Mouse (Mus musculus): ENCODE measurements at regions not wholly inside any gene's neighbourhood (a gene's known extent, or its start where the extent isn't known, plus 50 kb on each side); places are given as distances from the start of the nearest gene placed in this dataset.
"Not testable (repeated sequence)": the region's sequence is repeated elsewhere in the genome, so short reads cannot be mapped to it uniquely, and the experiment has no call there.

- not testable (repeated sequence) for H3K4me1 ChIP-seq (replicated peaks; ENCODE audit: control insufficient read depth, insufficient read depth, low read length); H3K4me3 ChIP-seq (ENCODE audit: low read depth, low read length); H3K27me3 ChIP-seq (replicated peaks; ENCODE audit: control insufficient read depth, insufficient read depth, low read length); DNase-seq (ENCODE audit: low spot score); H3K27ac ChIP-seq (ENCODE audit: low read depth, low read length); H3K9ac ChIP-seq (ENCODE audit: low read depth, low read length); H3K36me3 ChIP-seq (ENCODE audit: control insufficient read depth, insufficient read depth, low read length); ATAC-seq (replicated peaks; ENCODE audit: low FRiP score); H3K9me3 ChIP-seq (ENCODE audit: control insufficient read depth, low read length); H3K4me2 ChIP-seq
- 71% methylated on average over 1 of the region's 1 CpGs for WGBS
Observed at GRCm38 (mm10) chr6:12876947-12877346, 127.7 kb upstream of the Thsd7a start.

- H3K4me3 ChIP-seq (ENCODE audit: low read depth, low read length): no peak overlapping the region
- H3K4me1 ChIP-seq (replicated peaks; ENCODE audit: control insufficient read depth, insufficient read depth, low read length): no peaks in the 10 kb centered on the region
- no peak overlapping the region for H3K27ac ChIP-seq (ENCODE audit: low read depth, low read length)
- no peak overlapping the region for H3K9ac ChIP-seq (ENCODE audit: low read depth, low read length)
- no peak for DNase-seq (ENCODE audit: low spot score)
- WGBS: 47% methylated on average over 4 of the region's 4 CpGs
- no peak for ATAC-seq (replicated peaks; ENCODE audit: low FRiP score)
- H3K4me2 ChIP-seq: no peak overlapping the region
- H3K27me3 ChIP-seq (replicated peaks; ENCODE audit: control insufficient read depth, insufficient read depth, low read length): no peaks in the 10 kb centered on the region
- H3K9me3 ChIP-seq (ENCODE audit: control insufficient read depth, low read length): no peaks in the 10 kb centered on the region
- H3K36me3 ChIP-seq (ENCODE audit: control insufficient read depth, insufficient read depth, low read length): no peaks in the 10 kb centered on the region
Observed at GRCm38 (mm10) chr6:12876366-12876765, 127.2 kb upstream of the Thsd7a start.

GRCm38 (mm10) chr6:12868251-12868650 is 119.0 kb upstream of the Thsd7a start:
- Histone ChIP-seq H3K36me3 (ENCODE audit: control insufficient read depth, insufficient read depth, low read length) (no peaks in the 10 kb centered on the region), H3K9me3 (ENCODE audit: control insufficient read depth, low read length) (no peaks in the 10 kb centered on the region), H3K9ac (ENCODE audit: low read depth, low read length) (no peak overlapping the region), H3K27me3 (replicated peaks; ENCODE audit: control insufficient read depth, insufficient read depth, low read length) (no peaks in the 10 kb centered on the region), H3K4me1 (replicated peaks; ENCODE audit: control insufficient read depth, insufficient read depth, low read length) (no peaks in the 10 kb centered on the region), H3K4me3 (ENCODE audit: low read depth, low read length) (no peak overlapping the region), H3K27ac (ENCODE audit: low read depth, low read length) (no peak overlapping the region), H3K4me2 (no peak overlapping the region)
- 81% methylated on average over 4 of the region's 4 CpGs for WGBS
- DNase-seq (ENCODE audit: low spot score) (no peak), ATAC-seq (replicated peaks; ENCODE audit: low FRiP score) (no peak)

- Histone ChIP-seq H3K36me3 (ENCODE audit: control insufficient read depth, insufficient read depth, low read length) (no peaks in the 10 kb centered on the region), H3K9me3 (ENCODE audit: control insufficient read depth, low read length) (no peaks in the 10 kb centered on the region), H3K27me3 (replicated peaks; ENCODE audit: control insufficient read depth, insufficient read depth, low read length) (no peaks in the 10 kb centered on the region), H3K4me1 (replicated peaks; ENCODE audit: control insufficient read depth, insufficient read depth, low read length) (no peaks in the 10 kb centered on the region), H3K4me3 (ENCODE audit: low read depth, low read length) (no peak overlapping the region), H3K27ac (ENCODE audit: low read depth, low read length) (no peak overlapping the region), H3K9ac (ENCODE audit: low read depth, low read length) (no peak overlapping the region), H3K4me2 (no peak overlapping the region)
- WGBS: 85% methylated on average over 1 of the region's 1 CpGs
- ATAC-seq (replicated peaks; ENCODE audit: low FRiP score) (no peak), DNase-seq (ENCODE audit: low spot score) (no peak)
Observed at GRCm38 (mm10) chr6:12852041-12852440, 102.8 kb upstream of the Thsd7a start.

GRCm38 (mm10) chr6:12835079-12835478 is 85.9 kb upstream of the Thsd7a start:
- not testable (repeated sequence) for H3K9ac ChIP-seq (ENCODE audit: low read depth, low read length); H3K27ac ChIP-seq (ENCODE audit: low read depth, low read length); H3K36me3 ChIP-seq (ENCODE audit: control insufficient read depth, insufficient read depth, low read length); H3K4me3 ChIP-seq (ENCODE audit: low read depth, low read length); H3K4me1 ChIP-seq (replicated peaks; ENCODE audit: control insufficient read depth, insufficient read depth, low read length); H3K4me2 ChIP-seq; ATAC-seq (replicated peaks; ENCODE audit: low FRiP score); H3K27me3 ChIP-seq (replicated peaks; ENCODE audit: control insufficient read depth, insufficient read depth, low read length); DNase-seq (ENCODE audit: low spot score); H3K9me3 ChIP-seq (ENCODE audit: control insufficient read depth, low read length)
- 88% methylated on average over 3 of the region's 3 CpGs for WGBS

GRCm38 (mm10) chr6:12833358-12833757 is 84.1 kb upstream of the Thsd7a start:
- ATAC-seq (replicated peaks; ENCODE audit: low FRiP score): no peak
- H3K36me3 ChIP-seq (ENCODE audit: control insufficient read depth, insufficient read depth, low read length): no peaks in the 10 kb centered on the region
- WGBS: 68% methylated on average over 5 of the region's 5 CpGs

GRCm38 (mm10) chr6:12831916-12832315 is 82.7 kb upstream of the Thsd7a start:
- DNase-seq (ENCODE audit: low spot score) (no peak), ATAC-seq (replicated peaks; ENCODE audit: low FRiP score) (no peak)
- H3K9ac ChIP-seq (ENCODE audit: low read depth, low read length): no peak overlapping the region
- H3K27me3 ChIP-seq (replicated peaks; ENCODE audit: control insufficient read depth, insufficient read depth, low read length): no peaks in the 10 kb centered on the region
- no peaks in the 10 kb centered on the region for H3K9me3 ChIP-seq (ENCODE audit: control insufficient read depth, low read length)
- H3K36me3 ChIP-seq (ENCODE audit: control insufficient read depth, insufficient read depth, low read length): no peaks in the 10 kb centered on the region
- H3K4me1 ChIP-seq (replicated peaks; ENCODE audit: control insufficient read depth, insufficient read depth, low read length): no peaks in the 10 kb centered on the region
- no peak overlapping the region for H3K4me2 ChIP-seq
- no peak overlapping the region for H3K4me3 ChIP-seq (ENCODE audit: low read depth, low read length)
- no peak overlapping the region for H3K27ac ChIP-seq (ENCODE audit: low read depth, low read length)

More at GRCm38 (mm10) chr6:12833358-12833757, 84.1 kb upstream of the Thsd7a start:
- no peaks in the 10 kb centered on the region for H3K9me3 ChIP-seq (ENCODE audit: control insufficient read depth, low read length)
- H3K27me3 ChIP-seq (replicated peaks; ENCODE audit: control insufficient read depth, insufficient read depth, low read length): no peaks in the 10 kb centered on the region
- H3K4me2 ChIP-seq: no peak overlapping the region
- no peak overlapping the region for H3K9ac ChIP-seq (ENCODE audit: low read depth, low read length)
- no peak for DNase-seq (ENCODE audit: low spot score)
- no peak overlapping the region for H3K4me3 ChIP-seq (ENCODE audit: low read depth, low read length)
- H3K27ac ChIP-seq (ENCODE audit: low read depth, low read length): no peak overlapping the region
- H3K4me1 ChIP-seq (replicated peaks; ENCODE audit: control insufficient read depth, insufficient read depth, low read length): no peaks in the 10 kb centered on the region

- Histone ChIP-seq H3K4me1 (replicated peaks; ENCODE audit: control insufficient read depth, insufficient read depth, low read length) (no peaks in the 10 kb centered on the region), H3K4me3 (ENCODE audit: low read depth, low read length) (no peak overlapping the region), H3K9ac (ENCODE audit: low read depth, low read length) (no peak overlapping the region), H3K4me2 (no peak overlapping the region), H3K27me3 (replicated peaks; ENCODE audit: control insufficient read depth, insufficient read depth, low read length) (no peaks in the 10 kb centered on the region), H3K27ac (ENCODE audit: low read depth, low read length) (no peak overlapping the region), H3K36me3 (ENCODE audit: control insufficient read depth, insufficient read depth, low read length) (no peaks in the 10 kb centered on the region), H3K9me3 (ENCODE audit: control insufficient read depth, low read length) (no peaks in the 10 kb centered on the region)
- WGBS: 73% methylated on average over 2 of the region's 2 CpGs
- DNase-seq (ENCODE audit: low spot score) (no peak), ATAC-seq (replicated peaks; ENCODE audit: low FRiP score) (no peak)
Observed at GRCm38 (mm10) chr6:12831485-12831884, 82.3 kb upstream of the Thsd7a start.

GRCm38 (mm10) chr6:12827745-12828144 is 78.5 kb upstream of the Thsd7a start:
- H3K9ac ChIP-seq (ENCODE audit: low read depth, low read length): no peak overlapping the region
- no peak for ATAC-seq (replicated peaks; ENCODE audit: low FRiP score)
- no peak overlapping the region for H3K4me2 ChIP-seq
- H3K4me3 ChIP-seq (ENCODE audit: low read depth, low read length): no peak overlapping the region
- no peak overlapping the region for H3K27ac ChIP-seq (ENCODE audit: low read depth, low read length)
- H3K27me3 ChIP-seq (replicated peaks; ENCODE audit: control insufficient read depth, insufficient read depth, low read length): no peaks in the 10 kb centered on the region
- H3K4me1 ChIP-seq (replicated peaks; ENCODE audit: control insufficient read depth, insufficient read depth, low read length): no peaks in the 10 kb centered on the region
- 74% methylated on average over 4 of the region's 4 CpGs for WGBS
- DNase-seq (ENCODE audit: low spot score): no peak
- no peaks in the 10 kb centered on the region for H3K9me3 ChIP-seq (ENCODE audit: control insufficient read depth, low read length)
- H3K36me3 ChIP-seq (ENCODE audit: control insufficient read depth, insufficient read depth, low read length): no peaks in the 10 kb centered on the region
